Mouse (Mus musculus) brain, embryonic 14.5 days (tissue): ENCODE measurements around the gene Chd1l.

ENCODE experiments used
- CTCF ChIP-seq: fragments of 200-500 bp; IDR thresholded peaks from 2 replicates; pipeline ENCODE4 v1.5.1; 2012; ENCODE audit warnings: inconsistent platforms, mild to moderate bottlenecking, moderate library complexity, borderline replicate concordance; ENCODE audit not compliant: insufficient read depth, insufficient read length; ENCODE audit errors: extremely low read depth
- POLR2A ChIP-seq: fragments of 200-500 bp; IDR thresholded peaks from 2 replicates; pipeline ENCODE4 v1.6.1; 2012; ENCODE audit warnings: mild to moderate bottlenecking, inconsistent platforms, borderline replicate concordance; ENCODE audit not compliant: poor library complexity, insufficient read depth, insufficient read length, severe bottlenecking; ENCODE audit errors: extremely low read depth

- TF ChIP-seq CTCF, result no peak
- TF ChIP-seq POLR2A, result no peak
Measured at GRCm38 (mm10) chr3:97642001-97642400, 32.0 kb upstream of the Chd1l start.
